Mouse (Mus musculus) midbrain, embryonic 14.5 days (tissue): ENCODE measurements around the gene Guca2a. TPM values are rescaled to one million over a fixed set of nuclear protein-coding genes. Genes with fewer than 3 reads are reported as not detected.

Experiments used
- polyA plus RNA-seq: library from polyadenylated mRNA; unstranded; fragments of >200 nt; fragmentation: Nextera tagmentation; extraction: Ambion mirVana; gene quantifications from 2 replicates; pipeline ENCODE4 v1.2.1, GENCODE M21; 2014

The Guca2a gene
- polyA plus RNA-seq, 1 experiment from 2014 or later: not detected

Other genes with a start within 250 kb of the Guca2a start
- 19.3 and 20.6 TPM in 2 replicates for gene Ccdc30, start 222.2 kb upstream of the Guca2a start, polyA plus RNA-seq
- 20.9 and 24.5 TPM in 2 replicates for gene Ppcs, start 215.3 kb upstream of the Guca2a start, polyA plus RNA-seq
- 0.30 and 0.45 TPM in 2 replicates for gene Zmynd12, start 214.9 kb upstream of the Guca2a start, polyA plus RNA-seq
- gene Rimkla, start 145.1 kb upstream of the Guca2a start, polyA plus RNA-seq: 22.9 and 26.2 TPM in 2 replicates
- 18.6 and 31.6 TPM in 2 replicates for gene Foxj3, start 100.7 kb upstream of the Guca2a start, polyA plus RNA-seq
- 8.6 and 9.5 TPM in 2 replicates for gene Frg2f1, start 98.2 kb upstream of the Guca2a start, polyA plus RNA-seq
- gene Guca2b, start 21.2 kb downstream of the Guca2a start, polyA plus RNA-seq: not detected in 2 replicates
- 17.1 and 17.2 TPM in 2 replicates for gene Hivep3, start 96.1 kb downstream of the Guca2a start, polyA plus RNA-seq